Mouse (Mus musculus): ENCODE measurements at regions not wholly inside any gene's neighbourhood (a gene's known extent, or its start where the extent isn't known, plus 50 kb on each side); places are given as distances from the start of the nearest gene placed in this dataset.

GRCm38 (mm10) chr4:83966898-83967297, 441.6 kb downstream of the Ccdc171 start:
- H3K4me1 ChIP-seq: no peaks in the 10 kb centered on the region
- no peak overlapping the region for H3K4me2 ChIP-seq
- H3K27me3 ChIP-seq (replicated peaks): no peaks in the 10 kb centered on the region
- H3K36me3 ChIP-seq (replicated peaks): no peaks in the 10 kb centered on the region
- no peak overlapping the region for H3K27ac ChIP-seq
- WGBS: 82% methylated on average over 1 of the region's 1 CpGs
- H3K9me3 ChIP-seq: no peaks in the 10 kb centered on the region
- no peak overlapping the region for H3K4me3 ChIP-seq
- H3K9ac ChIP-seq: no peak overlapping the region
- no peak for ATAC-seq (replicated peaks)

DNA sequence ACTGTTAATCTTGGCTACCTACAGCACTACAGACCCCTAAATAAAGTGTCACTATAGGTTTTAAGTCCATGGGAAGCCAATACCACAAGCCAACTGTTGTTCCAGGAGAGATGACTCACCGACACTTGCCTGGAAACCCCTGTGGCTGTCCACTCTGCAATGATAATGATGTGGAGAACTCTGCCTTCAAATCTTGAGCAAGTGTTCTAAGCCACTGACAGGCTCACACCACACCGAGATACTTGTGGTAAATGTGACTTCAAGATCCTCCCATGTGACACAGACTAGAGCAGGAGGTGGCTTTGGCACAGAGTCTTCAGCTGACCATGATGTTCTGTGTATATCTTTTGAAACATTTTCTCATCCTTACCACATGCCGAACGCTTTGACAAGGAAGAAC, 447.8 kb downstream of the Ccdc171 start:
- Histone ChIP-seq H3K27ac (no peak overlapping the region), H3K4me2 (no peak overlapping the region), H3K27me3 (replicated peaks) (no peaks in the 10 kb centered on the region), H3K4me1 (no peaks in the 10 kb centered on the region), H3K9ac (no peak overlapping the region), H3K9me3 (no peaks in the 10 kb centered on the region), H3K4me3 (no peak overlapping the region), H3K36me3 (replicated peaks) (no peaks in the 10 kb centered on the region)
- 93% methylated on average over 4 of the region's 4 CpGs for WGBS
- no peak for ATAC-seq (replicated peaks)

- Histone ChIP-seq H3K9ac (no peak overlapping the region), H3K9me3 (no peaks in the 10 kb centered on the region), H3K27me3 (replicated peaks) (no peaks in the 10 kb centered on the region), H3K27ac (no peak overlapping the region), H3K36me3 (replicated peaks) (no peaks in the 10 kb centered on the region), H3K4me2 (no peak overlapping the region), H3K4me3 (no peak overlapping the region), H3K4me1 (no peaks in the 10 kb centered on the region)
- WGBS: 83% methylated on average over 7 of the region's 7 CpGs
- no peak for ATAC-seq (replicated peaks)
These were observed 449.1 kb downstream of the Ccdc171 start for GRCm38 (mm10) chr4:83974214-83975012.

- Histone ChIP-seq H3K9ac (no peak overlapping the region), H3K9me3 (no peaks in the 10 kb centered on the region), H3K4me3 (no peak overlapping the region), H3K27me3 (replicated peaks) (no peaks in the 10 kb centered on the region), H3K36me3 (replicated peaks) (no peaks in the 10 kb centered on the region), H3K4me1 (no peaks in the 10 kb centered on the region), H3K27ac (no peak overlapping the region), H3K4me2 (no peak overlapping the region)
- ATAC-seq (replicated peaks): no peak
- 81% methylated on average over 5 of the region's 5 CpGs for WGBS
These were observed 450.2 kb downstream of the Ccdc171 start for GRCm38 (mm10) chr4:83975569-83975968.

GRCm38 (mm10) chr4:83976067-83976466, 450.7 kb downstream of the Ccdc171 start:
- H3K9ac ChIP-seq: no peak overlapping the region
- H3K4me1 ChIP-seq: no peaks in the 10 kb centered on the region
- 67% methylated on average over 12 of the region's 12 CpGs for WGBS
- H3K4me3 ChIP-seq: no peak overlapping the region
- no peak for ATAC-seq (replicated peaks)
- no peaks in the 10 kb centered on the region for H3K9me3 ChIP-seq
- H3K36me3 ChIP-seq (replicated peaks): no peaks in the 10 kb centered on the region
- H3K27ac ChIP-seq: no peak overlapping the region
- no peak overlapping the region for H3K4me2 ChIP-seq
- H3K27me3 ChIP-seq (replicated peaks): no peaks in the 10 kb centered on the region

- 79% methylated on average over 4 of the region's 4 CpGs for WGBS
- no peak overlapping the region for H3K4me3 ChIP-seq
These were observed 453.7 kb downstream of the Ccdc171 start for GRCm38 (mm10) chr4:83979088-83979487.

GRCm38 (mm10) chr4:83984671-83985391, 459.5 kb downstream of the Ccdc171 start:
- no peaks in the 10 kb centered on the region for H3K9me3 ChIP-seq
- H3K9ac ChIP-seq: no peak overlapping the region
- peak; percentile 56; the same call in 1 of the 2 replicates for ATAC-seq (replicated peaks)
- H3K27me3 ChIP-seq (replicated peaks): no peaks in the 10 kb centered on the region
- 77% methylated on average over 15 of the region's 15 CpGs for WGBS
- H3K4me2 ChIP-seq: no peak overlapping the region
- no peaks in the 10 kb centered on the region for H3K4me1 ChIP-seq
- no peak overlapping the region for H3K4me3 ChIP-seq
- no peak overlapping the region for H3K27ac ChIP-seq
- no peaks in the 10 kb centered on the region for H3K36me3 ChIP-seq (replicated peaks)

More at GRCm38 (mm10) chr4:83979088-83979487, 453.7 kb downstream of the Ccdc171 start:
- H3K27me3 ChIP-seq (replicated peaks): no peaks in the 10 kb centered on the region
- no peaks in the 10 kb centered on the region for H3K4me1 ChIP-seq
- no peak overlapping the region for H3K27ac ChIP-seq
- no peak overlapping the region for H3K4me2 ChIP-seq
- no peak for ATAC-seq (replicated peaks)
- H3K9ac ChIP-seq: no peak overlapping the region
- H3K36me3 ChIP-seq (replicated peaks): no peaks in the 10 kb centered on the region
- no peaks in the 10 kb centered on the region for H3K9me3 ChIP-seq

DNA sequence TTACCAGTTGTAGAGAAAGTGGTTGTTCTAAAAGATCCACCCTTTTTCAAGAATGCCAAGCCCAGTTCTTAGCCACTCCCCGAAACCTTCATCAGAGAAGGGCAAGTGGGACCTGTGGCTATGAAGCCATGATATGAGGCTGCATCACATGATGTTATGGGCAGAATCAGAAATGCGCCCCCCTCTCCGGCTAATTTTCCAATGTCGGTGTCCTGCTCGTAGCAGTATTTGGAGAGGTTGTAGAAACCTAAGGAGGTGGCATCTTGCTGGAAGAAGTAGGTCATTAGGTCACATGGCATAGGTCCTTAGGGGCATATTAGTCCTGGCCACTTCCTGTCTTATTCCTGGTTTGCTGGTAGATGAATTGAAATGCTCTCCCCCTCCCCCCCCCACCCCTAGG, 460.1 kb downstream of the Ccdc171 start:
- ATAC-seq (replicated peaks): no peak
- Histone ChIP-seq H3K27ac (no peak overlapping the region), H3K36me3 (replicated peaks) (no peaks in the 10 kb centered on the region), H3K4me1 (peaks cover 3% of the 10 kb centered on the region), H3K27me3 (replicated peaks) (no peaks in the 10 kb centered on the region), H3K4me2 (no peak overlapping the region), H3K9ac (no peak overlapping the region), H3K4me3 (no peak overlapping the region), H3K9me3 (no peaks in the 10 kb centered on the region)
- 98% methylated on average over 5 of the region's 5 CpGs for WGBS

DNA sequence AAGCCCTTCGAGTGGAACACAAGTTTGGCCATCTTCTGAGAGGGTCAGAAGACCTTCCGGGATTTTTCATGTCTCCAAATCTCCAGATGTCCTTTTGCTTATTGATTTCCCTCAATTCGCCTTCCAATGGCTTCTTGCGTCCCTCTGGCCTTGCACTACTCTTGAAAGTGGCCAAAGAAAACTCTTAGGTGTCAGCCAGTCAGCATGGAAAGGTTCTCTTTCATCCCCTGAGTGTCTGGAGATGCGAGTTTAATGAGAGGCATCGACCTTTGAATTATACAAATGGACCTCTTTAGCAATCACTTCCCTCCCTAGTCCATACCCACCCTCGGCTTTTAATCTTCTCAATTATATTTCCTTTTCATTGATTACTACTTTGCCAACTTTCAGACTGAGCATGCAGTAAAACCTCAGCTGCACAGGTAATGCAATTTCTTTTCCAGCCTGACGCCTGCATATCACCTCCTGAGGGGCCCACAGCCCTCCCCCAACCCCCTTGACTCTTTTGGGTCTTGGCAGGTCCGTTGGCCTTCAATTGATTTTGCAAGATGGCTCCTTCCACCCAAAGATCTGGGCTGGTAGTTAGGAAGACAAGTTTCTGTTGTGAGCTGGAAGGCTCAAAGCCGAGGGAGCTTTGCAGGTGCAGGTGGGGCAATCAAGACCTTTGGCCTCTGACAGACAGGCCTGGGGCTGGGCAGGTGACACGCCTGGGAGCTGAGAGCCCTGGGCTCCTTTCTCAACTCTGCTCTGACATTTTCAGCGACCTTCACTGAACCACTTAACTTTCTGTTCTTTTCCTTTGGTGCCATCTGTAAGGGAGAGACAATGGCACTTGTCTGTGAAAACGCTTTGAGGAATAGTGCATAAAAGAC, 461.8 kb downstream of the Ccdc171 start:
- H3K9ac ChIP-seq: no peak overlapping the region
- H3K27me3 ChIP-seq (replicated peaks): no peaks in the 10 kb centered on the region
- no peak overlapping the region for H3K4me2 ChIP-seq
- peaks cover 4% of the 10 kb centered on the region for H3K4me1 ChIP-seq
- 84% methylated on average over 13 of the region's 13 CpGs for WGBS
- H3K27ac ChIP-seq: no peak overlapping the region
- no peak for ATAC-seq (replicated peaks)
- no peak overlapping the region for H3K4me3 ChIP-seq
- no peaks in the 10 kb centered on the region for H3K36me3 ChIP-seq (replicated peaks)
- H3K9me3 ChIP-seq: no peaks in the 10 kb centered on the region

- Histone ChIP-seq H3K27ac (no peak overlapping the region), H3K4me3 (no peak overlapping the region), H3K4me2 (no peak overlapping the region), H3K9me3 (no peaks in the 10 kb centered on the region), H3K27me3 (replicated peaks) (no peaks in the 10 kb centered on the region), H3K4me1 (peaks cover 4% of the 10 kb centered on the region), H3K36me3 (replicated peaks) (no peaks in the 10 kb centered on the region), H3K9ac (no peak overlapping the region)
- no peak for ATAC-seq (replicated peaks)
- WGBS: 46% methylated on average over 12 of the region's 12 CpGs
These were observed 462.5 kb downstream of the Ccdc171 start for GRCm38 (mm10) chr4:83987846-83988245.

DNA sequence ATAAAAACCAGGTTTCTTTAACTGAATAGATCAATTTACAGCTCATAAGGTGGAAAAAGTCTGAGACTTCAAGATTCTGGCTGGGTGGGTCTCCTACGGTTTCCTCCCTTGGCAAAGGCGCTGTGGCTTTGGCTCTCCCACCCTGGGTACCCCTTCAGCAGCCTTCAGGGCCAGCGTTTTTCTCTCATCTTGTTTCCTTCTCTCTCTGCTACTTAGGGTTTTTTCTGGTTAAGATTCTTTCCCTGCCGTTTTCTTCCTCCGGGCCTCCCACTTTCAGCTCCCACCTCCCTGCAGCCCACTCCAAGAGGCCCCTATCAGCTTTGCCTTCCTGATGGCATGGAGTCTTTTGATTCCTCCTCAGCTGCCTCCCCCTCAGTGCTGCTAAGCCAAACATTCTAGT, 463.0 kb downstream of the Ccdc171 start:
- H3K4me1 ChIP-seq: peaks cover 4% of the 10 kb centered on the region
- no peaks in the 10 kb centered on the region for H3K27me3 ChIP-seq (replicated peaks)
- no peak for ATAC-seq (replicated peaks)
- H3K36me3 ChIP-seq (replicated peaks): no peaks in the 10 kb centered on the region
- no peak overlapping the region for H3K27ac ChIP-seq
- H3K9me3 ChIP-seq: no peaks in the 10 kb centered on the region
- WGBS: 53% methylated on average over 5 of the region's 5 CpGs
- H3K4me2 ChIP-seq: no peak overlapping the region
- no peak overlapping the region for H3K9ac ChIP-seq
- no peak overlapping the region for H3K4me3 ChIP-seq

Measured in midbrain, embryonic 15.5 days (tissue).